Mouse (Mus musculus): ENCODE data around the gene Caly.

GRCm38 (mm10) chr7:140032366-140032765, 50.0 kb downstream of the Caly start:
- TF ChIP-seq CTCF (IDR thresholded peaks at IDR 0.05; ENCODE audit: borderline replicate concordance, control insufficient read depth, extremely low read depth, insufficient read depth, low read length, poor library complexity) = no peak
- no peak for TF ChIP-seq POLR2A (IDR thresholded peaks at IDR 0.05; ENCODE audit: control insufficient read depth, extremely low read depth, insufficient read depth, low read length, poor library complexity)

Data from thymus, adult 2 months (tissue).